Mouse (Mus musculus) hindbrain, embryonic 14.5 days (tissue): ENCODE data around the gene Nemp1. TPM values are rescaled to one million over a fixed set of nuclear protein-coding genes. Genes with fewer than 3 reads are reported as not detected.

ENCODE experiments used
- ATAC-seq: fragments of 200-750 bp; cut with Nextera tagmentation; 2 replicates; pipeline ENCODE4 v1.8.0; 2017; ENCODE audit warnings: moderate number of reproducible peaks, mild to moderate bottlenecking, moderate TSS enrichment, moderate library complexity; ENCODE audit not compliant: low FRiP score
- DNase-seq: peaks from one replicate; pipeline ENCODE4 v3.0.0-alpha.2; 2015; ENCODE audit warnings: low spot score
- H3K27ac ChIP-seq: fragments of 300-500 bp; sonication (generic); 2 replicates; pipeline ENCODE4 v1.5.1; 2014; ENCODE audit warnings: mild to moderate bottlenecking, moderate library complexity
- H3K27me3 ChIP-seq: fragments of 300-500 bp; sonication (generic); 2 replicates; pipeline ENCODE4 v1.6.1; 2014; ENCODE audit warnings: mild to moderate bottlenecking, low read length, mixed read lengths; ENCODE audit not compliant: control insufficient read depth, insufficient read depth
- H3K36me3 ChIP-seq: fragments of 300-500 bp; sonication (generic); replicated peaks from 2 replicates; pipeline ENCODE4 v1.6.1; 2014; ENCODE audit not compliant: control insufficient read depth, insufficient read depth
- H3K4me1 ChIP-seq: fragments of 300-500 bp; sonication (generic); replicated peaks from 2 replicates; pipeline ENCODE4 v1.6.1; 2014; ENCODE audit warnings: antibody characterized with exemption, low read length, mixed read lengths; ENCODE audit not compliant: control insufficient read depth, insufficient read depth
- H3K4me2 ChIP-seq: fragments of 300-500 bp; sonication (generic); replicated peaks from 2 replicates; pipeline ENCODE4 v1.6.1; 2014; ENCODE audit warnings: mild to moderate bottlenecking, moderate library complexity
- H3K4me3 ChIP-seq: fragments of 300-500 bp; sonication (generic); replicated peaks from 2 replicates; pipeline ENCODE4 v1.5.1; 2014; ENCODE audit warnings: mild to moderate bottlenecking, low read length
- H3K9ac ChIP-seq: fragments of 300-500 bp; sonication (generic); 2 replicates; pipeline ENCODE4 v1.6.1; 2014
- H3K9me3 ChIP-seq: fragments of 300-500 bp; sonication (generic); 2 replicates; pipeline ENCODE4 v1.6.1; 2016; ENCODE audit warnings: low read length; ENCODE audit not compliant: control insufficient read depth
- WGBS: fragments of 180-500 bp; shearing (Covaris S2); extraction: QIAGEN DNeasy Blood & Tissue Kit; methylation state at CpG from one replicate; pipeline ENCODE4 v1.1.7; 2014; 5-methylcytosine and 5-hydroxymethylcytosine counted together
- polyA plus RNA-seq: library from polyadenylated mRNA; unstranded; fragments of >200 nt; fragmentation: Nextera tagmentation; extraction: Ambion mirVana; gene quantifications from 2 replicates; pipeline ENCODE4 v1.2.1, GENCODE M21; 2014

Nemp1 gene
- polyA plus RNA-seq, result 3.3 and 4.3 TPM in 2 replicates

- Histone ChIP-seq H3K9me3 (no peaks in the 10 kb centered on the region), H3K4me2 (peak within 1 kb of the TSS; percentile 65), H3K4me1 (peaks cover 31% of the 10 kb centered on the region), H3K27me3 (peaks cover 77% of the 10 kb centered on the region), H3K36me3 (no peaks in the 10 kb centered on the region), H3K9ac (peak within 1 kb of the TSS; percentile 54), H3K27ac (peak within 1 kb of the TSS; percentile 62; the same call in 1 of the 2 replicates), H3K4me3 (peak within 1 kb of the TSS; percentile 40)
- DNase-seq (peak; percentile 38), ATAC-seq (peak; percentile 52)
- WGBS, result under 1% methylated on average over 66 of the region's 73 CpGs
Observed at GRCm38 (mm10) chr10:127666501-127667268, at the start of gene Nemp1. Gene Nemp1 (plus strand): TSS chr10:127666901.

- Histone ChIP-seq H3K9ac (peak overlapping the region; percentile 40; the same call in 1 of the 2 replicates), H3K4me1 (peaks cover 64% of the 10 kb centered on the region), H3K36me3 (peaks cover 18% of the 10 kb centered on the region), H3K27me3 (no peaks in the 10 kb centered on the region), H3K27ac (no peak overlapping the region), H3K4me2 (peak overlapping the region; percentile 98), H3K9me3 (no peaks in the 10 kb centered on the region), H3K4me3 (no peak overlapping the region)
- WGBS, result 51% methylated on average over 4 of the region's 4 CpGs
- DNase-seq (no peak), ATAC-seq (no peak)
Observed at GRCm38 (mm10) chr10:127617294-127617693, 49.4 kb upstream of the Nemp1 start.

DNA sequence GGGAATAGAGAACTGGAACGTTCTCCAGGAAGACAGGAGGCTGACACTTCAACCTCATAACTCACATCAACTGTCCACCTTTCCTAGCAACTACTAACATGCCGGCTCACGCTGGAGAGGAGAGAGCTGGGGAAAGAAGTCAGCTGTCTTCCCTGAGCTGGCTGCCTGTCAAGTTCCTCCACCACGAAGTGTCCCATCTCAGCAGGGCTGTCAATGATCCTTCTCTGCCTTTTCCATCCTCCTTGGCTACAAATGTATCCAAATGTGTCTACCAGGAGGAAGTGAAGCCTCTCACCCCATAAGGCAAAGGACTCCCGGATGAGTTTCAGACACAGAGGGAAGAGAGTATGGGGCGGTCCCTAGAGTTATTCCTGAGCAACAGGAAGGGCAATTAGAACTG, 48.5 kb upstream of the Nemp1 start:
- H3K4me3 ChIP-seq, result peak overlapping the region; percentile 92; the same call in 1 of the 2 replicates
- peaks cover 65% of the 10 kb centered on the region for H3K4me1 ChIP-seq
- peak overlapping the region; percentile 98 for H3K4me2 ChIP-seq
- peaks cover 10% of the 10 kb centered on the region; the same call in 1 of the 2 replicates for H3K36me3 ChIP-seq
- no peak for ATAC-seq
- no peak overlapping the region for H3K27ac ChIP-seq
- H3K27me3 ChIP-seq, result no peaks in the 10 kb centered on the region
- 44% methylated on average over 6 of the region's 6 CpGs for WGBS
- peak overlapping the region; percentile 84; the same call in 1 of the 2 replicates for H3K9ac ChIP-seq
- H3K9me3 ChIP-seq, result no peaks in the 10 kb centered on the region
- DNase-seq, result no peak

- Histone ChIP-seq H3K4me1 (peaks cover 60% of the 10 kb centered on the region), H3K9ac (peak overlapping the region; percentile 84), H3K36me3 (0 out of 2 replicates have a peak, but pooled peaks cover 6% of the 10 kb centered on the region), H3K4me2 (peak overlapping the region; percentile 98), H3K27ac (peak overlapping the region; percentile 93; the same call in 1 of the 2 replicates), H3K4me3 (peak overlapping the region; percentile 92), H3K27me3 (no peaks in the 10 kb centered on the region), H3K9me3 (no peaks in the 10 kb centered on the region)
- DNase-seq, result no peak
- no peak for ATAC-seq
- WGBS, result 20% methylated on average over 8 of the region's 8 CpGs
Observed at GRCm38 (mm10) chr10:127619119-127619721, 47.5 kb upstream of the Nemp1 start.

GRCm38 (mm10) chr10:127619941-127620405, 46.7 kb upstream of the Nemp1 start:
- peak overlapping the region; percentile 93 for H3K27ac ChIP-seq
- ATAC-seq (no peak), DNase-seq (no peak)
- peak overlapping the region; percentile 84 for H3K9ac ChIP-seq
- H3K9me3 ChIP-seq, result no peaks in the 10 kb centered on the region
- 0% methylated on average over 12 of the region's 12 CpGs for WGBS
- peak overlapping the region; percentile 92 for H3K4me3 ChIP-seq
- H3K27me3 ChIP-seq, result no peaks in the 10 kb centered on the region
- 0 out of 2 replicates have a peak, but pooled peaks cover 6% of the 10 kb centered on the region for H3K36me3 ChIP-seq
- peaks cover 53% of the 10 kb centered on the region for H3K4me1 ChIP-seq
- H3K4me2 ChIP-seq, result peak overlapping the region; percentile 98

DNA sequence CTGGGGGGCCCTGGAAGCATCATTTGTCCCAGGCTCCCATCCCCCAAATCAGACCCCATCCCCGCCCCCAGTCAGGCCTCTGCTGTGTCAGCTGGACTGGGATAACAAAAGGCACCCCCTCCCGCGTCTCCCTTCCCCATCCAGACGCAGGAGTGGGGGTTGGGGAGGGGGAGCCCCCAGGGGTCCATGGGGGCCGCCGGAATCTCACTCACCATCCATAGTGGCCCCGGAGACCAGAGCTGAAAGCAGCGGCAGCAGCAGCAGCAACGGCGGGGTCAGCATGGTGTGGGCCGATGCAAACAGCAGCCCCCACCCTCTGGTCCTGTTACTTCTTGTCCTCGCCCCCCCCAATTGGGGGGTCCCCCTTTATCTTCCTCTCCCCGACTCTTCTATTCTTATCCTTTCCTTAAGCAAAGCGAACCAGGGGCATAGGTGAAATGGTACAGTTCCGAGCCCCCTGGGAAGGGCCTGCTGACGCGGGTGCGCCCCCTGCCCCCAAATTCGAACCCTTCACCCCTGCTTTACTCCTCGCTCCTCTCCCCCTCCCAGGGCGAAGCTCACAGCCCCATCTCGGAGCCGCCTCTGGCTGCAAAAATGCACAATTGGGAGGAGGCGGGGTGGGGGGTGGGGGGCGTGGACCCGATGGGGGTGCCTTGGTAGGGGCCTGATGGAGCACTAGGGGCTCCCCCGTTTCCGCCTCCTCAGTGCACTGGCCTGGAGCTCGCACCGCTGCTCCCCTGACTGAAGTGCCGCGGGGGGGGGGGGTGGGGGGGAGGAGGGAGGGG, 46.1 kb upstream of the Nemp1 start, which contains the start of gene Lrp1:
Lrp1 (minus strand) TSS at position 743 of the 785 bp plus-strand sequence.
- H3K4me1 ChIP-seq, result peaks cover 47% of the 10 kb centered on the region
- under 1% methylated on average over 28 of the region's 32 CpGs for WGBS

GRCm38 (mm10) chr10:127621191-127622056, 45.3 kb upstream of the Nemp1 start:
- peak overlapping the region; percentile 98 for H3K4me2 ChIP-seq
- H3K27ac ChIP-seq, result peak overlapping the region; percentile 93
- no peaks in the 10 kb centered on the region for H3K9me3 ChIP-seq
- WGBS, result 1% methylated on average over 35 of the region's 39 CpGs
- ATAC-seq (peak; percentile 83), DNase-seq (peak; percentile 93)
- H3K4me3 ChIP-seq, result peak overlapping the region; percentile 92
- peaks cover 39% of the 10 kb centered on the region for H3K4me1 ChIP-seq
- H3K9ac ChIP-seq, result peak overlapping the region; percentile 84
- H3K36me3 ChIP-seq, result 0 out of 2 replicates have a peak, but pooled peaks cover 6% of the 10 kb centered on the region
- no peaks in the 10 kb centered on the region for H3K27me3 ChIP-seq

More for the DNA sequence above, 46.1 kb upstream of the Nemp1 start, which contains the start of gene Lrp1:
- no peaks in the 10 kb centered on the region for H3K27me3 ChIP-seq
- H3K4me3 ChIP-seq, result peak within 1 kb of the TSS; percentile 92
- H3K27ac ChIP-seq, result peak within 1 kb of the TSS; percentile 93
- no peak for DNase-seq
- no peaks in the 10 kb centered on the region for H3K9me3 ChIP-seq
- H3K9ac ChIP-seq, result peak within 1 kb of the TSS; percentile 84
- H3K4me2 ChIP-seq, result peak within 1 kb of the TSS; percentile 98
- peak; percentile 75 for ATAC-seq
- 0 out of 2 replicates have a peak, but pooled peaks cover 6% of the 10 kb centered on the region for H3K36me3 ChIP-seq

GRCm38 (mm10) chr10:127622057-127622392, 44.7 kb upstream of the Nemp1 start:
- Histone ChIP-seq H3K4me1 (peaks cover 33% of the 10 kb centered on the region), H3K9me3 (no peaks in the 10 kb centered on the region), H3K27me3 (no peaks in the 10 kb centered on the region), H3K4me2 (peak overlapping the region; percentile 98), H3K27ac (peak overlapping the region; percentile 85), H3K9ac (peak overlapping the region; percentile 84), H3K4me3 (peak overlapping the region; percentile 92), H3K36me3 (0 out of 2 replicates have a peak, but pooled peaks cover 3% of the 10 kb centered on the region)
- DNase-seq, result peak; percentile 42
- ATAC-seq, result 0 out of 2 replicates have a peak, but pooled peaks have one; percentile 9
- WGBS, result under 1% methylated on average over 13 of the region's 13 CpGs
